Mouse (Mus musculus): ENCODE data around the gene Gm29049.
"Not testable (repeated sequence)": the region's sequence is repeated elsewhere in the genome, so short reads cannot be mapped to it uniquely, and the experiment has no call there.

Gene Gm29049

DNA sequence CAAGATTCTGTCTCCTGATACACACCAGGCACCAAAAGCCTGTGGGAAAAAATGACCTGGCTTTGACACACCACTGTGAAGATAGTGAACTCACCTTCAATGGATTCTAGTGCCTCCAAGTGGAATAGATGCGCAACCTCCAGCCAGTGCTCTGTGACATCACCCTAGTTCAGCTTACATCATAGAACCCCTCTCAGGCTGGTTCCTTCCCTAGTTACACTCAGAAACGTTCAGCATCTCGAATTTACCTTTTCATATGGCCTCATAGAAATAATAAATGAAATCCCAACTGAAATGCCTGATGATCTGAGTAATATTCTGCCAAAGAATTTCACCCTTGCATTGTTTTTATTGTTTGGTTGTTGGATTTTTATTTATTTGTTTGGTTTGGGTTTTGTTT lies at the start of gene Gm29049:
TSS of gene Gm29049 (minus strand) at position 101 of the 400 bp plus-strand sequence.
- DNase-seq (ENCODE audit: extremely low read depth, low read depth, low spot score), result not testable (repeated sequence)
